Mouse (Mus musculus) NIH3T3 (cell line): Measurements from ENCODE around the gene Ptpdc1.
A peak's percentile ranks its signal among the peaks of the same experiment; 100 is the strongest.

Experiments used
- DNase-seq: peaks from one replicate; pipeline ENCODE4 v3.0.0-alpha.2; 2012; ENCODE audit warnings: low read depth

Gene Ptpdc1

DNA sequence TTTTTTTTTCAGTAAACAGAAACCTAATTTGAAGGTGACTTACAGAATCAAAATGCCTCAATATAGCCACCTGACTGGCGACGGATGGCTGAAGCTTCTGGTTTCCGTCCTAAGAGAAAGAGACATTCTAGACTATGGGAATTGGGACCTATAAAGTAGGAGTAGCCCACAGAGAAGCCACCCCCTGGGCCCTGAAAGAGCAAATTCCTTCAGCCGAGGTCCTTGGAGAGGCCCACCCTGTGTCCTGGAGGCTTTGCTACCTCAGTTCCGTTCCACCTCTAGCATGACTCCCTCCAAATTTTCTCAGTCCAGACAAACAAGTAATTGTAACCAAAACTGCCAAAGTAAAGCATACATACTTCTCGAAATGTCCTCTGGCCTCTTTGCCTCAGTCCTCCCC lies 77.8 kb downstream of the Ptpdc1 start:
- DNase-seq = no peak

GRCm38 (mm10) chr13:48546330-48546917 lies 79.0 kb downstream of the Ptpdc1 start:
- DNase-seq = peak; percentile 98

DNA sequence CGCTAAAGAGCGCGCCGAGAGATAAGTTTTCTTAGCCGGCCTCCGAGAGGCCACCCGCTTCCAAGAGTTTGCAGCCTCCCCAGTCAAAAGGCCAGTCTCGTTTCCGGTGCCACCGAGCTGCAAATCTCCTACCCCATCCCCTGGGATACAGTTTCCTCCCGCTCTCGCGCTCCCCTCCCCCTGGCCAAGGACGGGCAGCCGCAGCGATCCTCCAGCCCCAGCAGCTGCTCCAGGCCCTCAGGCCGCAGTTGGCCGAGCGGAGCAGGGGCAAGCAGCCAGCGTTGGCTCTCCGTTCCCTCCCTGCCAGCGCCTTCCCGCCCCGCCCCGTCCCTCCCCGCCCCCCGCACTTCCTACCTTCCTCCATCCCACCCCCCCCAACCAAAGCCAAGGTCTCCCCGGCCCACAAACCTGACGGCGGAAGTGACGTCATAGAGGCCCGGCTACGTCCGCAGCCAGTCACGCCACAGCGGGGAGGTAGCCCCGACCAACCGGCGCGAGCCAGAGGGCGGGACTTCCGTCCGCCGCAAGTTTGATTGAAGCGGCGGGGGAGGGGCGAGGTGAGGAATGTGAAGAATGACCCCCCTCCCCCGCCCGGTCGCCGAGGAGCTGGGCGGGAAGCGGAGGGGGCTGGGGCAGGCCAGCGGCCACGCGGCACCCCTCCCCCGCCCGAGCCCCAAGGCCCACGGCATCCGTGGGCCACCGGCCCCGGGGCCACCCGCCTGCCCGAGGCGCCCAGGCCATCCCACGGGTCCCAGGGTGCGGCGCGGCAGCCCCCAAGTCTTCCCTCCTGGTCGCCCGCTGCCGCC lies 79.8 kb downstream of the Ptpdc1 start:
- peak; percentile 99 for DNase-seq

- no peak for DNase-seq
These were observed 80.6 kb downstream of the Ptpdc1 start for GRCm38 (mm10) chr13:48544867-48545266.

GRCm38 (mm10) chr13:48544391-48544790 lies 81.1 kb downstream of the Ptpdc1 start:
- DNase-seq = no peak

- no peak for DNase-seq
These were observed 85.0 kb downstream of the Ptpdc1 start for GRCm38 (mm10) chr13:48540488-48540887.

DNA sequence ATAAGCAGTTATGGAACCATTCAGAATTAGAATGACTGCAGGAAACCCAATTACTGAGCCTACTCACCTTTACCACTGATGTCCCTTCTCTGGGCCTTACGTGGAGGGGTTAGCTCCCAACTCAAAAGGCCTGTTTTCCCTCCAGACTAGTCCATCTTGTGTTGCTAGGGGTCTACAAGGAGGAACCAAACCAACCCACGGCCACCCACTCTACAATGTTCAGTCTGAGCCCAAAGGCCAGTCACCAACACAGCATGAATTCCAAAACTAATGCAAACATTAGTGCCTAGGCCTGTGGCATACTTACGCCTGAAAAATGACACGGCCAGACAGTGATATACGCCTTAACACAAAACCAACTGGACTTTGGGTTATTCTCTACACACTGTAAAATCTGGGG lies 92.0 kb downstream of the Ptpdc1 start:
- no peak for DNase-seq

GRCm38 (mm10) chr13:48531448-48531847 lies 94.0 kb downstream of the Ptpdc1 start:
- DNase-seq = no peak

DNA sequence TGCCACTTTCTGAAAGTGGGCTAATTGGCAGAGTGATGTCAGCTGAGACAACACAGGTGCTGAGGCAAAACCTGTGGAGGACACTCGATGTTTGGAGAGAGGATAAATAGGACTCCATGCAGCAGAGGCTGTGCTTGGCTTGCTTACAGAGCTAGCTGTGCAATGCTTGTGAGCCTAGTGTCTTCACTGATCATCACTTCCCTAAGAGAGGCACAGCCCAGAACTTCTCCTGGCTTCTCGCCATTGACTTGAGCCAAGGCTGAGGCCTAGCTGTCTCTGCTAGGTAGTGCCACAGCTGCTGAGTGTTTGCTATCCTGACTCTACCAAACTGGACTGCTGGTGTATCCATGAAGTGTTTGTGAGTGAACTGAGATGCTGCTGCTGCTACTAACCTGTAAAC lies 94.8 kb downstream of the Ptpdc1 start:
- peak; percentile 65 for DNase-seq

DNA sequence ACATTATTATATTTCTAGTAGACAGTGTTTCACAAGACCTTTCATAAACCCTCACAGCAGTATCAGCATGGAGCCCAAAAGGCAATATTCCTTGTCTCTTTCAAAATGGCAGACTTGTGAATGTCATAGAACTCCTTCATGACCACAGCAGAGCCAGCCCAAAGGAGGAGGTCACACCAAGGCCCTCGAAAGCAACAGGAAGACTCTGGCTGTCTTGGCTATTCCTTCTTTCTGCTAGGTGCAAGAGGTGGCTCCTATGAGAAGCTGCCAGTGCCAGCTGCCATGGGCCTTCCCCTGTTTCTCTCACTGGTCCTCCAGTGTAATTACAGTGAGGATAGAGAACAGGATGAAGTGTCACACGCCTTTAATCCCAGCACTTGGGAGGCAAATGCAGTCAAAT lies 96.4 kb downstream of the Ptpdc1 start:
- DNase-seq = no peak

GRCm38 (mm10) chr13:48528123-48528871 lies 97.2 kb downstream of the Ptpdc1 start:
- DNase-seq = peak; percentile 89
